Mouse (Mus musculus): Measurements from ENCODE around the gene Rbm7.
A peak's percentile ranks its signal among the peaks of the same experiment; 100 is the strongest.
"Not testable (repeated sequence)": the region's sequence is repeated elsewhere in the genome, so short reads cannot be mapped to it uniquely, and the experiment has no call there.

Gene Rbm7

DNA sequence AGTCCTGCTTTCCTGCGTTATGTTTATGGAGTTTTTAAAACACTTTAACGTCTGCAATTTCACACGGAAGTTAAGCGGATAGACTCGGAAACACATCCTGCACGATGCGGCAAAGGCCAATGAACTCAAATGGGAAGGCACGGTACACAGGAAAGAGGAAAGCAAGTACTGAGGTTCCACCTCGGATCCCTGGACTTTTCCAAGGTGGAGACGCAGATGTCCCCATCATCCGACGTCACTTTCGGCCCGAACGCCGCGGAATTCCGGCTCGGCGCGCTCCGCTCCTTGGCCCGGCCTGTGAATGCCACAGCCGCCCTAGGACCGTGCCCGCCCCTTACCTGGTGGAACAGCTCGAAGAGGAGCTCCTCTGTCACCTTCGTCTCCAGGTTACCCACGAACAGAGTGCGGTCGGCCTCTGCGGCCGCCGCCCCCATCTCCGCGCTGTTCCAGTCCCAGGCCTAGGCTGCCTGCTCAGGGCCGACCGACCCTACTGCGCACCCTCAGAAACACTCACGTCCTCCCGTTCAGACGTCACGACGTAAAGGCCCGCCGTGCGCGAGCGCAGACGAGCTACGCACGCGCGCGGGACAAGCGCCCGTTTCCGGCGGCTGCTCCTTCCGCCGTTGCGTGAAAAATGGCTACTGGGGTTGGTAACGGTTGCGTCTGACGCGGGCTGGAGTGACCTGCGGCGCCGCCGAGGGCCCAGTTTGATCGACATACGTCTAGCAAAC is at the start of gene Rbm7, which contains the start of gene Gm5617:
Gene Rbm7 (minus strand): TSS at position 483 of the 731 bp plus-strand sequence.
Gene Gm5617 (plus strand): TSS at position 626 of the 731 bp plus-strand sequence.
- DNase-seq (ENCODE audit: low spot score) = peak; percentile 94

DNA sequence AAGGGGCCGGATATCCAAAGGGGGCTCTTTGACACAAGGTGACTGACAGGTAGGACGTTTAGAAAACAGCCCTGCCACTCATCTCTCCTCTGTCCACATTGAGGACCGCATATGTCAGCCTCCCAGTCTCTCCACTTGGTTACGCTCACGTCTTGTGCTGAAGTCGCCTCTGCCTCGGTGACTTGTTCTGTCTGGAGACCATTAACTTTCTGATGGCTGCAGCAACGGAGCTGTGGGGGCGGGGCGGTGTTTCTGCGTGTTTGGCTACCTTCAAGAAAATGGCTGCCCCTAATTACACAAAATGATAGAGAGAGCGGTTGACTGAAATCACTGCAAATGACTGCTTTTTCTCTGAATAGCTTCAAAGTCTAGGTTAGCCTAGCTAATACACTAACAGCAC is 43.6 kb upstream of the Rbm7 start:
- no peak for DNase-seq (ENCODE audit: low spot score)

DNA sequence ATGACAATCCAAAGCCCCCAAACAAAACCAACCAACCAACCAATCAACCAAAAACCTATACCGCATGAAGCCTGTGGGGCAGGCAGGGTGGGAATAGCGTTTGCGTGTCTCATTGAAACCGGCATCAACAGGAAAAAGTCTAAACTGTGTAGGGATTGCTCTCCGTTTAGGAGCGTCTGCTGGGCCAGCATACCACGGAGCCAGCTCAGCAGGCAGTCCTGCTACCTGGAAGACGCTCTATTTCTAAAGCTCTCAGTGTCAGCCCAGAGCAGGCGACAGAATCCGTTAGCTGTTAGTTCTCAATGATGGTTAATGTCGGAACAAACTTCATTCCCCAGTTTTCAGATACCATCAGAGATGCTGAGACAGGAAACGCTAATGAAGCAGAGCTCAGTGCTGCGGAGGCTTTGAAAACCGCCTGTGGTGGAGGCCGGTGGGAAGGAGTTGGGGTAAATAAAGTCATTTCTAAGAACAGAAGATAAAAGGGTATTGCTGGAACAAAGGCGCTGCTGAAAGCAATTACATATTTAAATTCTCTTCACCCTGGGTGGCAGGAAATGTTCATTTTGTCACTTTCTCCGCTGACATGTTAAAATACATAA is 43.0 kb upstream of the Rbm7 start:
- no peak for DNase-seq (ENCODE audit: low spot score)

DNA sequence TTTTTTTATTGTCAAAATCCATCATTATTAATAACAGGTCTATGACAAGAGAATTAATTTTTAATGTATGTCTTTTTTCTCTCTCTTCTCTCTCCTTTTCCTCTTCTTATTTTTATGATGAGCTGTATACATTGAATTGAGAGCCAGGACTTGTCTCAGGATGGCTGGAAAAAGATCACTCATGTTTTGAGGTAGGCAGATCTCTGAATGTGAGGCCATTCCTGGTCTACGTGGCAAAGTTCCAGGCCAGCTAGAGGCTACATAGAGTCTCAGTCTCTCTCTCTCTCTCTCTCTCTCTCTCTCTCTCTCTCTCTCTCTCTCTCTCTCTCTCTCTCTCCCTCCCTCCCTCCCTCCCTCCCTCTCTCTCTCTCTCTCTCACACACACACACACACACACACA is 42.5 kb upstream of the Rbm7 start:
- DNase-seq (ENCODE audit: low spot score) = not testable (repeated sequence)

DNA sequence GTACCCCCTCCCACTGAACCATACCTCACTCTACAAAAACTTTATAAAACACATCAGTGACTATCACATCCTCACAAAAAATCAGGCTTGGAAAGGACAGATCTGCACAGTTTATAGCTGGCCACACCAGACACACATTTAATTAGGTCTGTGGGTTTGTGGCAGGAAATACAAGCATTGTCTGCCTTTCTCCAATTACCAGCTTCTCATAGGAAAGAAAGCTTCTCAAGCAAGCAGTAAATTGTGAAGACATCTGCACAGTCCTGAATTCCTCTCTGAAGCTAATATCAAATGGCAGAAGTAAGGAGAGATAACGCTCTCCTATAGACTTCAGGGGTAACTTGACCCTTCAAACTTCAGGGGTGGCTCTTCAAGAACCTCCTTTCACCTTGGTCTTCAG is 41.3 kb upstream of the Rbm7 start:
- no peak for DNase-seq (ENCODE audit: low spot score)

DNA sequence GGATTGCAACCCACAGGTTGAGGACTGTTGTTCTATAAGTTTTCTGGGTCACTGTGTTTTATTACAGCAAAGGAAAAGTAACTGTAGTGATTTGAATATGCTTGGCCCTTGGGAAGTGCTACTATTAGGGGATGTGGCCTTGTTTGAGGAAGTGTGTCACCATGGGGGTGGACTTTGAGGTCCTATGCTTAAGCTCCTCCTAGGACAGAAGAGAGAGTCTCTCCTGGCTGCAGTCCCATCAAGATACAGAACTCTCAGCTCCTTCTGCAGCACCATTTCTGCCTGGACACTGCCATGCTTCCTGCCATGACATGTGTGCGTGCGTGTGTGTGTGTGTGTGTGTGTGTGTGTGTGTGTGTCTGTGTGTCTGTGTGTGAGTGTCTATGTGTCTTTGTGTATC is 37.6 kb upstream of the Rbm7 start:
- DNase-seq (ENCODE audit: low spot score) = no peak

DNA sequence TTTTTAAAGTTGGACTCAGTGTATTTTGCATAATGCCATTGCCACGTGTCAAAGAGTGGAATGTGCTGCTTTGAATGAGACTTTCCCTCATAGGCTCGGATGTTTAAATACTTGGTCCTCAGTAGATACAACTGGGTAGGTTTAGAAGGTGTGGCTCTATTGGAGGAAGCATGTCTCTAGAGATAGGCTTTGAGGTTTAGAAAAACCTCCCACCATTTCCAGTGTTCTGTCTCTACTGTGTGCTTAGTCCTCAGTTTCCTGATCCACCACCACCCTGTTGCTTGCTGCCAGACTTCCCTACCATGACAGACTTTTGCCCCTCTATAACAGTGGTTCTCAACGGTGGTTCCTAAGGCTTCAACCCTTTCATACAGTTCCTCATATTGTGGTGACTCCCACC is 37.1 kb upstream of the Rbm7 start:
- no peak for DNase-seq (ENCODE audit: low spot score)

DNA sequence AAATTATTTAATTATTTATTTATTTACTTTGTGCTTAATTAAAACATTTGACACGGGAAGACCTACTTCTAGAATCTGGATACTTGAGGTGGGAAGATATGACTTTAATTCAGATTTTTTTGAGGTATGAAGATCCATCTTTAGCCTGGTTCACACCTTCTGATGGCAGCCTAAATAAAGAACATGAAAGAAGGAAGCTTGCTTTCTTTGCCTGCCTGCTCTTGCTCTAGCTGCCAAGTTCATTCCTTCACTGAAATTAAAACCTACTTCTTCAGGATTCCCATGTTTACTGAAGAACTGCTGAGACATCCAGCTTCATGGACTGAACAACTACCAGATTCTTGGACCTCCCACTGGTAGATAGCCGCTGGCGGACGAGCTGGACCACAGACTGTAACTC is 36.2 kb upstream of the Rbm7 start:
- DNase-seq (ENCODE audit: low spot score) = no peak

DNA sequence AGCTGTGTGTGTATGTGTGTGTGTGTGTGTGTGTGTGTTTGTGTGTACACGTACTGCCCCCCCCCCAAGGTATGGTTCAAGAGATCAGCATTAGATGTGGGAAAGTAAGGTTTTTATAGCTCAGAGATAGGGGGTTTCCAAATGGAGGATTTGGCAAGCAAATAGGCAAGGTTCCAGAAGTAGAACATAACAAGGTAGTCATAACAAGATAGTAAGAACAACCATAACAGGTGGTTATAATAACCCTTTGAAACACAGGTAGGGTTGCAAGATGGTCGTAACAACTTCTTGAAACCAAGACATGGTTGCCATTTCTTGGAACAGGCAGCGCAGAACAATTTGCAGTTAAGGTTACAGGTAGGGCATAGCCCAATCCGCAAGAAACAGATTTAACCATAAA is 31.4 kb upstream of the Rbm7 start:
- no peak for DNase-seq (ENCODE audit: low spot score)

DNA sequence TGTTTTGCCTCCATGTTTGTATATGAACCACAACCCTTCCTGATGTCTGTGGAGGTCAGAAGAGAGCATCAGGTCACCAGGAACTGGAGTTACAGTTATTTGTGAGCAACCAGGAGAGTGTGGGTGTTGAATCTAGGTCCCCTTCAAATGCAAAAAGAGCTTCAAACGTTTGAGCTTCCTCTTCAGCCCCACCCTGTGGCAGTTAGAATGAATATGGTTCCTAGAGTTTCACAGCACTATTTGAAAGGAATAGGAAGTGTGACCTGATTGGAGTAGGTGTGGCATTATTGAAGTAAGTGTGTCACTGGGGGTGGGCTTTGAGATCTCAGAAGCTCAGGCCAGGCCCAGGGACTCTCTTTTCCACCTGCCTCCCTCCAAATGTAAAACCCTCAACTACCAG is 30.5 kb upstream of the Rbm7 start:
- no peak for DNase-seq (ENCODE audit: low spot score)

DNA sequence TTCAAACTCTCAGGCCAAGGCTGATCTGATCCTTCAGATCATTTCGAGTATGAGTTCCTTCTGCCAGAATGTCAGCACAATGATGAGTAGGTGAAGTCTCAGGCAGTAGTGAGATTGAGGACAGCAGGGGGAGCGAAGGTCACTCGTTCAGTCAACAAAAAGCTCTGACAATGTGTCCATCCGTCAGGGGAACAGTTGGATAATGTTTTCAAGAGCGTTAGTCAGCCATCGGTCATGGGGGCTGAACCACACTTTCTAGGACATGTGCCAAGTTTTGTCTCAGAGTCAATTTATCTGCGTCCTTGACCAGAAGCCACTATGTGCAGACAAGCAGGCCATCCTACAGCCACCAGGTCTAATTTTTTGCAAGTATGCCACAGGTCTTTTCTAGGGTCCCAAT is 25.3 kb upstream of the Rbm7 start:
- DNase-seq (ENCODE audit: low spot score) = not testable (repeated sequence)

DNA sequence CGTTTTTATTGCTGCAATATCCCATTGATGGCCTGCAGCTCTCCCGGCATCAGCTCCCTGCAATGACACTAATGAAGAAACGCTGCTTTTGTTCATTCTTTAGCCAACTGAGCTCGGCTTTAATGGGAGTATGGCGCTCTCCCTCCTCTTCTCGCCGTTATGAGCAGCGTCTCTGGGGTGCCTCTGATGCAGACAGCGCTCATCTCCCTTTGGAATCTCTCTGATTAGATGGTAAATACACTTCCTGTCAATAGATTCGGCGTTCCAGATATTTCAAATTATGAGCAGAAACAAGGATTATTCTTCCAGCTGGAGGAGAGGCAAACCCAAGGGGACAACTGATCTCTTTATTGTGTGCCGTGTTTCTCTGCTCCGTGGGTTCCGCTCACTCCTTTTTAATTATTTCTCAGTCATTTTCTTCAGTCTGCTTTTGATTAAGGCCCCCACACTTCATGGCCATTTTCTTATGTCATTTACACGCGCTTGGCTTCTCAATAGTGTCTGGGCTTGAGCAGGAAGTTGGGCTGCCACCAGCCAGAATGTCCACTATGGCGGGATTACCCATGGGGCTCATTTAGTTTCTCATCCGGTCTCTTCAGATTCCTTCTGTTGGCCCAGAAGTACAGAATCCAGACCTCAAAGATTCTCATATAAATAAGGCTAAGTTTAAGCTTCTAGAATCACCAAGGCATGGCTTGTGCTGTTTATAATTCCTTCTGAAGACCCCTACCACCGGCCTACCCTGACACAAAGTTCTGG is 22.5 kb upstream of the Rbm7 start:
- no peak for DNase-seq (ENCODE audit: low spot score)

DNA sequence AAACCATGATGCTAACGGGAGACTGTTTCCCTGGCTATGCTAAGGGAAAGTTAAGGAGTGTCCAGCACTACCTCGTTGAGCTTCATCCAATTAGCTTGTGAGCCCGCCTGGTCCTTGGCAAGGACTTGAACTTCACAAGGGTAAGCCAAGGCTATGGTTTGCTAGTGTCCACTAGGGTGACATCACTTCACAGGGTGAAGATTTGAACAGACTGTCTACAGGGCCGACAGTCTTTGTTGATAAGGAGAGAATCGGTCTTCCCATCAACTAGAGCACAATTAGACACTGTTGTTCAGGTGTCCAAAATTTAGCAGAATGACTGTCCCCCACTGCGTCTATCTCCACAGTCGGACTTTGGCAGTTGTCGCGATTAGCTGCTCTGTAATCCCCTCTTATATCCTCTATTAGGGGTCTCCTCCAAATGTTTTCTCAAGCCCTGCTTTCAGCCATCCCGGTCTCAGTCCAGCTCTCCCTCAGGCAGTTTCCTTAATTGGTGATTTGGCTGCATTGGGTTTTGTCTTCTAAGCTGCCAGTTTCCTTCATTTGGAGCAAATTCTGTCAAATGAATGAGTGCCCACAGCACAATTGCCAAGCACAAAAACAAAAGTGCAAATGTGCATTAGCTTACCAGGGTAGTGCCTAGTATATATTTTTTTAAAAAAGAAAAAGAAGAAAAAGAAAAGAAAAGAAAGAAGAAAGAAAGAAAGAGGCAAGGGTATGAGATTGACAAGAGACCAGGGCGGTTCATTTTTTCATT is 21.7 kb upstream of the Rbm7 start:
- DNase-seq (ENCODE audit: low spot score) = no peak

DNA sequence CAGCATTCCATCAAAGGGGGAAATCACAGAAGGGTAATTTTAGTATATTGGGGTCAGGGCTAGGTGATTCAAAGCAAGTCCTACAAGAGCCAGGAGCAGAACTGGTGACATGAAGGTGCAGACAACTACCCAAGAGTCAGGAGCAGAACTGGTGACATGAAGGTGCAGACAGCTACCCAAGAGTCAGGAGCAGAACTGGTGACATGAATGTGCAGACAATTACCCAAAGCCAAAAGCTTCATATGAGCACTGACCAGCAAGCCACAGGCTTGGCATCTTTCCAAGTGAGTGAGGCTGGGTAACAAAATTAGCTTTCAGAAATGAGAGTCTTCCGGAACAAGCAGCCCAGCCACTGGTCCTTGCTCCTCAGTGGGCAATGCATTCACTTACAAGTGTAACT is 20.2 kb upstream of the Rbm7 start:
- no peak for DNase-seq (ENCODE audit: low spot score)

DNA sequence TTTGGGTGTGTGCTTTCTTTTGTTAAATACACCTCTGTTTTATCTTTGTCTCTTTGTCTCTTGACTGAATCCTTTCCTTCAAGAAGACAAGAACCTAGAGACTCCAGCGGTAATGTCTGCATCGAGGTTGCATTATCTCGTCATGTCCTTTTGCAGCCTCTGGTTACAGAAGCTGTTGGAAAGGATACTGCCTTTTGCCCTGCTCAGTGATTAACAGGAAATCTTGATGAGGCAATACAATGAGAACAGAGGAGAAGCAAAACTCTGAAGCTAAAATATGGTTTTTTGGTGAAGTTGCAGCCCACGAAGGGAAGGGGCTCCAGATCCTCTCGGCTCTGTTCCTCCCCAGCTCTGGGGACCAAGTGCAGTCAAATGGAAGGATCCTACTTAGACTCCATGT is 15.0 kb upstream of the Rbm7 start:
- DNase-seq (ENCODE audit: low spot score) = no peak

DNA sequence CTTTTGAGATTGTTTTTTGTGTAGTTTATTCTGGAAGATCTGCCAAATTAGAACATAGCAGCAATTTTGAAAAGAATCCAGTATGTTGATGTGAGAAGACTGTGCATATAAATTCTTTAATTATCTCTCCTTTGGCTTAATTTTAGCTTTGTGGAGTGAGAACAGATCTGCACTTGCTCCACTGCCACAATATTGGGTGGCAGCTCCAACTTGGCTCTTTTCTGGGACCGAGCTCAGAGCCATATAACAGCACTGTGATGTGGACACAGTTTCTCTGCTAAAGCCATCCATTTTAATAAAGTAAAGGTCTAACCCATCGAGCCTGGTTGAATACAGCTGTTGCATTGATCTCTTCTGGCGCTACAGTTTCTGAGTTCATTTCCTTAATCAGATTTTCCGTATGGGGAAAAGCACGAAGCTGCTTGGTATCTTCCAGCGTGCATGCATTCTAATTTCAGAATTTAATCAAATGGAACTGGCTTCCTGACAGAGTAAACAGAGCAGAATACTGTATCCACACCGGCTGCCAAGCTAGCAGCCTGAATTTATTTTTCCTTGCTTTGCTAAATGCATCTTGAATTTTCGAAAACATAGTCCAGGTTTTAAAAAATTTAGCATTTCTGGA is 9.8 kb upstream of the Rbm7 start:
- DNase-seq (ENCODE audit: low spot score) = no peak

DNA sequence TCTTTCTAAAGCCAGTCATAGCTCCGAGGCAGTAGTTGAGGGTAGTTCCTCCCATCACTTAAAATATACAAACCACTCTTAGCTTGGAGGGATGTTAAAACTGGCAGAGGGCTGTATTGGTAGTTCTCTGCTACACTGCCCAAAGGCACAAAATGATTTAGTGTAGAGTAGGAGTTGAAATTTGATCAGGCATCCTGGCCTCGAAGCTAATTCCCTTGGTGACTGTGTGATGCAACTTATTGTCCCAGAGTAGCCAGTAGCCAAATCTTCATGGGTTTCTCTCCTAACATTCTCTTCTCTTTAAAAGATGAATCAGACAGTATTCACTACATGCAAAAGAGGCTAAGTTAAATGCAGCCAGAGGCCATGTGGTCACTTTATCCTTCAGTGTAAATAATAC is 7.9 kb upstream of the Rbm7 start:
- no peak for DNase-seq (ENCODE audit: low spot score)

DNA sequence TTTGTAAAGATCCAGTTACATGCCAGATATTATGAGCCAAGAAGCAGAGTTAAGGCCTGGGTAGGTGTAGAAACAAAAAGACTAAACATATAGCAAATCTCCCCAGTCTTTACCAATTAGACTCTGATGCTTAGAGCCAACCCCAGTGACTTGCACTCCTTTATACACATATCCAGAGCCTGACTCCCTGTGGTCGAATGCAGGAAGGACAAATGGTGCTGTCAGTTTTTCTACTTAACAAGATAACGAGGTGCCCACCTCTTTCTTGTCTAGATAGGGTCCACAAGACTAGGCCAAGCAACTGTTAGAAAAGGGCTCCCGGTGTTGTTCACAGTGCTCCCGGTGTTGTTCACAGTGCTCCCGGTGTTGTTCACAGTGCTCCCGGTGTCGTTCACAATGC is 6.1 kb upstream of the Rbm7 start:
- no peak for DNase-seq (ENCODE audit: low spot score)

DNA sequence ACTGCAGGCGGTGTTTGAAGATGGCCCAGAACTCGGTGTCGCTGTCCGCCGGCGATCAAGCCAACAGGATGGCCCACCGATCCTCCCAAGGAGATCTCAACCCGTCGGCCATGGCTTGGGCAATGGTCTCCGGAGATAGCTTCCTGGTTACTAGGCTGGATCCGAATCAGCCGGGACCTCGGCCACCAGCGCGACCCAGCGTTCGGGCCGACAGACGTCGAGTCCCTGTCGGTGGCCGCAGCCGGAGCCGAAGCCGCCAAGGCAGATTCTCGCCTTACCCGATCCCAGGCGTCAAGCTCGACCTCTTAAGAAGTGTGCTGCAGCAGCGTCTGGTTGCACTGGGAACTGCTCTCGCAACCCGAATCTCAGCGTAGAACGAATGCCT is 441 bp upstream of the Rbm7 start:
- no peak for DNase-seq (ENCODE audit: low spot score)

DNA sequence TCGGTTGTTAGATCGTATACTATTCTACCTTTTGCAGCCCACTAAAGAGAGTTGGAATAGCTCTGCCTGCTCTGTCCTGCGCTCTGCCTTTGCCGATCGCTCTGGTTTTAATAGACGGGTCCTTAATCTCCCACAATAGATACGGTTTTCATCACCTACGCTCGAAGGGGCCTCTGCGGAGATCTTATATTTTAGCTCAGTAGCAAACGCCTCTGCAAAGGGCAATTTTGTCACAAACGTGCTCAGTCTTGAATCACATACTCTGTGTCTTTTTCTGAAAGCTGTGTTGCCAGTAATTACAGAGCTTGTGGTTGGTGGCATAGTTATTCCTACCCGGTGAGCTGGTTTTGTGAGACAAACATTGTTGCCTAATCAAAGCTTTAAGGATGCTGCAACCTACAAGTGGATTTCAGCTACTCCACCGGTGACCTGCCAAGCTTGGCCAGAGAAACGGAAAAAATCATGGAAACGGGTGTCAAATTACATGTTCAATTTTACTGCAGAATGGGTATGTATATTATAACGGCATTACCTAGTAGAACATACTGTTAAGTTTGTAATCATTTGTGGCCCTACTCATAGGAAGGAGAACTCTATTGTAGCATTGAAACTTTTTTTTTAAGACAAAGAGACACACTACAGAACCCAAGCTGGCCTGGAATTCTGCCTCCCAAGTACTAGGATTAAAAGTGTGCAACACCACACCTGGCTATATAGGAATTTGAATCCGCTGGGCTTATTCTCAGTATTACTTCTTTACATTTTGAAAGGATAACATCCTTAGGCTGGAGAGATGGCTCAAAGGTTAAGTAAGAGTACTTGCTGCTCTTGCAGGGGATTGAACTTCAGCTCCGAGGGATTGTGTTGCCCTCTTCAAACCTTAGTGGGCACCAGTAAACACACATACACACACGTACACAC is 13.6 kb downstream of the Rbm7 start:
- DNase-seq (ENCODE audit: low spot score) = no peak
